Mouse (Mus musculus) cortical plate, adult 2 months (tissue): ENCODE results near the gene Tmed6.

Experiments
- CTCF ChIP-seq: fragments of 200-500 bp; IDR thresholded peaks from 2 replicates; pipeline ENCODE4 v1.5.1; 2011; ENCODE audit warnings: mild to moderate bottlenecking, control low read depth, low read length; ENCODE audit not compliant: insufficient read depth; ENCODE audit errors: extremely low read depth
- POLR2A ChIP-seq: fragments of 200-500 bp; IDR thresholded peaks from 2 replicates; pipeline ENCODE4 v1.6.1; 2011; ENCODE audit warnings: mild to moderate bottlenecking, low read length, control low read depth; ENCODE audit not compliant: insufficient read depth; ENCODE audit errors: extremely low read depth

GRCm38 (mm10) chr8:107114150-107115007 is 48.9 kb upstream of the Tmed6 start:
- TF ChIP-seq CTCF: no peak
- no peak for TF ChIP-seq POLR2A
